Mouse (Mus musculus): ENCODE data around the gene Ppfia1.
A peak's percentile ranks its signal among the peaks of the same experiment; 100 is the strongest.

GRCm38 (mm10) chr7:144589508-144589907, 36.0 kb upstream of the Ppfia1 start:
- TF ChIP-seq CTCF (IDR thresholded peaks at IDR 0.05; ENCODE audit: borderline replicate concordance, extremely low read depth, insufficient read depth, insufficient read length) (peak; percentile 53; the same call in 1 of the 2 replicates), POLR2A (IDR thresholded peaks at IDR 0.05; ENCODE audit: borderline replicate concordance, extremely low read depth, insufficient read depth, insufficient read length, poor library complexity, severe bottlenecking) (no peak)
